Mouse (Mus musculus) bone marrow macrophage, adult 2 months (primary cell): Measurements from ENCODE around the gene Bnip1.

Experiments
- CTCF ChIP-seq: IDR thresholded peaks from 2 replicates; pipeline ENCODE4 v1.5.1; 2012; ENCODE audit warnings: low read depth, mild to moderate bottlenecking, low read length, moderate library complexity
- POLR2A ChIP-seq: IDR thresholded peaks from 2 replicates; pipeline ENCODE4 v1.6.1; 2012; ENCODE audit warnings: mild to moderate bottlenecking, low read depth, low read length, borderline replicate concordance

DNA sequence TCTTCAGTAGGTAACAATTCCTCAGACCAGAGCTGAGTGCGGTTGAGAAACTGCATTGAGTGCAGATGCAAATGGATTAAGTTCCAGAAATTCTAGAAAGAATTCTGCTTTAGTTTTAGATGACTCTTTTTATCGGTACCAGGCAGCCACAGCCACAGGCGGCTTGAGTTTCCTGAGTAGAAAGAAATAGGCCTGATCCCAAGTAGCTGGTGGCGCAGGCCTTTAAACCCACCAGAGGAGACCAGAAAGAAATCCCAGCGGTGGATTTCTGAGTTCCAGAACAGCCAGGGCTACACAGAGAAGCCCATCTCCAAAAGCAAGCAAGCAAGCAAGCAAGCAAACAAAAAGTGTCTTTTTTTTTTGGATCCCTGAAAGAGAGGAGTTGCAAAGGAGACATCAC lies 55.5 kb downstream of the Bnip1 start:
- TF ChIP-seq CTCF, result no peak
- TF ChIP-seq POLR2A, result no peak
